In the genomic region with DNA sequence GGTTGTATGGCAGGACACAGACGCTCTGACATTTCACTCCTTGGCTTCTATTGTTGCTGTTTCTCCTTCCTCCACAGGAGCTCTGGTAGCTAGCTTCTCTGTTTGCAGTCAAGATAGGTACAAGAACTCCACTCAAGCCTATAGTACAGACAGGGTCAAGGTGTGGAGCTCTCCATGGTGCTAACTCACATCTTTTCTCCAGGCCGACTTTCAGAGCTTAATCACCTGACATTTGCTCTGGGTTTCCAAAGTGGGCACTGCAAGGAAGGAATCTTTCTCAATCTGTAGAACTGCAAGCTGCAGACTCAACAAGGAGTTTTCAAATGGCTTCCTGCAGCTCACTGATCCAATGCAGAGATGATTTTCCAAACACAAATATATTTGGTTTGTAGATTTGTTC, we compare ENCODE assay signal across 15 mouse cellular contexts. TPM values are rescaled to one million over a fixed set of nuclear protein-coding genes. Genes with fewer than 3 reads are reported as not detected.
DNase-seq lines count a peak whose midpoint lies in the region; ATAC-seq and TF ChIP-seq lines count a peak whose summit lies in the region.
"Had no signal": no experiment of that assay in that cellular context is flagged by ENCODE, and none has a peak within 500 bp of the region (broad histone marks: within the 10 kb centered on the region; RNA-seq: fewer than 3 reads in every experiment).

No protein-coding gene starts in this region.

- no peaks in the 10 kb centered on the region for H3K9me3 ChIP-seq in hindbrain, embryonic 11.5 days (ENCODE audit: control insufficient read depth, low read length)
- H3K9me3 ChIP-seq in hindbrain, embryonic 13.5 days, result peaks cover 7% of the 10 kb centered on the region; the same call in 1 of the 2 replicates
- H3K9me3 ChIP-seq: forebrain, embryonic 15.5 days; heart, embryonic 10.5 days had no signal

- ATAC-seq in hindbrain, embryonic 11.5 days (ENCODE audit: low FRiP score), result no peak
- no peak for ATAC-seq in hindbrain, embryonic 13.5 days (ENCODE audit: low FRiP score)
- ATAC-seq: forebrain, embryonic 15.5 days; intestine, embryonic 16.5 days had no signal

- TF ChIP-seq POLR2A in lung, adult 2 months (IDR thresholded peaks at IDR 0.05; ENCODE audit: borderline replicate concordance, extremely low read depth, low read depth, low read length), result no peak

- 42% methylated on average over 2 of the region's 2 CpGs for whole genome bisulfite sequencing in hindbrain, embryonic 11.5 days
- 51% methylated on average over 2 of the region's 2 CpGs for WGBS in hindbrain, embryonic 13.5 days
- WGBS in lung, adult 2 months, result 37% methylated on average over 2 of the region's 2 CpGs

- H3K9ac ChIP-seq in hindbrain, embryonic 11.5 days (ENCODE audit: low read depth, low read length), result no peak overlapping the region
- no peak overlapping the region for H3K9ac ChIP-seq in hindbrain, embryonic 13.5 days
- H3K9ac ChIP-seq: forebrain, embryonic 15.5 days had no signal

- no peaks in the 10 kb centered on the region for H3K36me3 ChIP-seq in hindbrain, embryonic 11.5 days (ENCODE audit: control insufficient read depth, insufficient read depth, low read length)
- H3K36me3 ChIP-seq in hindbrain, embryonic 13.5 days, result no peaks in the 10 kb centered on the region
- H3K36me3 ChIP-seq: forebrain, embryonic 15.5 days; heart, embryonic 10.5 days had no signal

- no peak overlapping the region for H3K4me3 ChIP-seq in hindbrain, embryonic 11.5 days (ENCODE audit: low read depth, low read length)
- no peak overlapping the region for H3K4me3 ChIP-seq in hindbrain, embryonic 13.5 days
- H3K4me3 ChIP-seq in lung, adult 2 months (replicated peaks; ENCODE audit: extremely low read depth, low read depth, low read length), result no peak overlapping the region
- H3K4me3 ChIP-seq: forebrain, embryonic 15.5 days; heart, embryonic 10.5 days had no signal

- no peak overlapping the region for H3K4me2 ChIP-seq in hindbrain, embryonic 11.5 days (replicated peaks; ENCODE audit: low read depth, low read length)
- H3K4me2 ChIP-seq in hindbrain, embryonic 13.5 days, result no peak overlapping the region
- H3K4me2 ChIP-seq: forebrain, embryonic 15.5 days had no signal

- no peaks in the 10 kb centered on the region for H3K27me3 ChIP-seq in hindbrain, embryonic 11.5 days (ENCODE audit: control insufficient read depth, insufficient read depth, low read length)
- H3K27me3 ChIP-seq in hindbrain, embryonic 13.5 days, result no peaks in the 10 kb centered on the region
- H3K27me3 ChIP-seq: CH12.LX; forebrain, embryonic 15.5 days had no signal

- TF ChIP-seq CTCF in lung, adult 2 months (IDR thresholded peaks at IDR 0.05; ENCODE audit: insufficient read depth, low read length), result no peak

- DNase-seq in hindbrain, embryonic 11.5 days (ENCODE audit: low spot score), result peak; percentile 28
- DNase-seq in 3T3-L1 (ENCODE audit: low read depth, low spot score) (peak; percentile 39), ZHBTc4 (ENCODE audit: low read depth, low spot score) (peak; percentile 64)
- peak; percentile 37 for DNase-seq in hindlimb bud, embryonic 11.5 days (ENCODE audit: extremely low spot score, low read depth, low spot score)
- no peak for DNase-seq in ovary, postnatal 10 days (ENCODE audit: low spot score)
- no peak for DNase-seq in cerebellum, adult 18-20 months
- DNase-seq in lung, adult 2 months, result no peak
- DNase-seq: adrenal gland, adult 8-10 months; cerebellum, postnatal 14 days; lung, postnatal 10 days had no signal

- H3K27ac ChIP-seq in hindbrain, embryonic 11.5 days (ENCODE audit: low read depth, low read length), result no peak overlapping the region
- H3K27ac ChIP-seq in hindbrain, embryonic 13.5 days, result no peak overlapping the region
- H3K27ac ChIP-seq: forebrain, embryonic 15.5 days; heart, embryonic 10.5 days had no signal

- no peaks in the 10 kb centered on the region for H3K4me1 ChIP-seq in hindbrain, embryonic 11.5 days (replicated peaks; ENCODE audit: control insufficient read depth, insufficient read depth, low read length)
- no peaks in the 10 kb centered on the region for H3K4me1 ChIP-seq in hindbrain, embryonic 13.5 days (replicated peaks)
- H3K4me1 ChIP-seq in lung, adult 2 months (ENCODE audit: control insufficient read depth, insufficient read depth, low read length), result no peaks in the 10 kb centered on the region
- H3K4me1 ChIP-seq: forebrain, embryonic 15.5 days; heart, embryonic 10.5 days had no signal

RNA-seq across cellular contexts. Expression of gene 9130409I23Rik, which starts 33.0 kb away (rescaled TPM):
- not detected in 2 replicates for polyA plus RNA-seq in hindbrain, embryonic 11.5 days (2014; fragmentation: Nextera tagmentation; extraction: Ambion mirVana)
- polyA plus RNA-seq in hindbrain, embryonic 13.5 days (2015; fragmentation: Nextera tagmentation; extraction: Ambion mirVana), result 0.08 and 0.13 TPM in 2 replicates
- polyA plus RNA-seq in lung, adult 2 months (2012; rRNA removed), result not detected in 2 replicates
- polyA plus RNA-seq: heart, embryonic 10.5 days; intestine, embryonic 16.5 days had no signal

RNA-seq across cellular contexts. Expression of gene Nvl, which starts 60.0 kb away (rescaled TPM):
- 37.9 and 38.5 TPM in 2 replicates for polyA plus RNA-seq in hindbrain, embryonic 11.5 days (2014; fragmentation: Nextera tagmentation; extraction: Ambion mirVana)
- polyA plus RNA-seq in hindbrain, embryonic 13.5 days (2015; fragmentation: Nextera tagmentation; extraction: Ambion mirVana), result 40.6 and 45.2 TPM in 2 replicates
- 5.7 and 7.4 TPM in 2 replicates for polyA plus RNA-seq in lung, adult 2 months (2012; rRNA removed)

Comparison
In these comparisons a context has a peak if more than half of its experiments do, and no peak if none do; other contexts are left out.
1. DNase-seq: peak in hindbrain, embryonic 11.5 days (single experiment), 3T3-L1 (single experiment), ZHBTc4 (single experiment) and hindlimb bud, embryonic 11.5 days (single experiment); none in ovary, postnatal 10 days (single experiment), cerebellum, adult 18-20 months (0 of 2) and lung, adult 2 months (single experiment).